Mouse (Mus musculus) urinary bladder, postnatal 10 days (tissue): Measurements from ENCODE around the gene Zbtb20.

Experiments used
- DNase-seq: peaks from one replicate; pipeline ENCODE4 v3.0.0; 2022; ENCODE audit warnings: low spot score

The Zbtb20 gene

DNA sequence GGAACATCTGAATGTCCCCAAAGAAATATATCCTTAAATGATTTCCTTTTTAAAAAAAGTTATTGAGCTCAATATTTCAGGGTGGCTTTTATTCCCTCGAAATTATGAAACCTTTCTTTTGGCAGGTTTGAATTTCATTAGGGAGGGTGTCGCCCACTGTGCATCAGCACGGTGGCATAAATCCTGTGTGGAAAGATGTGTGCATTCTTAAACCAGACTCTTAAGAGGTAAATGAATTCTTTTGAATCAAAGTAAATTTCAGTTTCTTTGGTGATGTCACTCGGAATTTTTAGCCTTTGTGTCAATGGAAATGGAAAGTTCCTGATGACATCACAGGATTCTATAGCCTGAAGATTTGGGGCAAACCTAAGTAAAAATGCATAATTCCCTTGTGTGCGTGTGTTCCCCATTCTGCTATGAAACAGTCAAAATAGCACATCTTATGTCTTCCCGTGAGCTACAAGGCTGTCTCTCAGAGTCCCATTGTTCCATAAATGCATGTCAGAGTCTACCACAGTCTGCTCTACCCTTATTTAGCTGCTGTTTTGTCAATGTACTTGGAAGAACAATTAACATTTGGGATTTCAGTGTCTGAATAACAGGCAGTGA, 318.1 kb downstream of the Zbtb20 start:
- no peak for DNase-seq

DNA sequence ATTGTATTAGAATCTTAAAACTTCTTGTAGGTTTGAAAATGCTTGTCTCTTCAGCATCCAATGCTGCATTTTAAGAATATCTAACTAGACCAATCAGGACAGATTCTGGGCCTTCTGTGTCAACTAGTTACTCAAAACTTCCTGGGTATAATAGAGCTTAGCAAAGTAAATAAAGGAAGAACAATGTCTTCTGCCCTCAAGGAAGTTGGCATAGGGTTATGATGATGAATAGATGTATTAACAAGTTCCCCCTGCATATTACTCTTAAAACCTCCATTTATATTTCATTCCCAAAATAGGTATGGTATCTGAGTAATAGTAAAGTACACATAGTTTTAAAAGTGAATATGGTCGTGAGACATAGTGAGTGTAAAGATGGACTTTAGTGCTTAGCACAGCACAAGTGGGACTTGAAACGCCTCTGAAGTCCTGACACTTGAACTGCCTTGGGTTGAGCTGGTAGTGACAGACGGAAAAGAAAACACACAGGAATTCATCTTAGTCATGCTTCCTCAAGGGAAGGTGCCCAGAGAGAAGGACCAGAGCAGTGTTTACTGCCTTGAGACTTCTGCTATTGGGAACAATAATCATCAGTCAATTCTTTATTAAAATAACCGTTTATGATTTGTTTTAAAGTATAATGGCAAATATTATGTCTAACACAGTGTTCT, 341.8 kb downstream of the Zbtb20 start:
- no peak for DNase-seq

- no peak for DNase-seq
These were observed 343.7 kb downstream of the Zbtb20 start for GRCm38 (mm10) chr16:43219367-43219766.

- DNase-seq: no peak
These were observed 345.6 kb downstream of the Zbtb20 start for GRCm38 (mm10) chr16:43221313-43221712.

GRCm38 (mm10) chr16:43230253-43230652, 354.6 kb downstream of the Zbtb20 start:
- DNase-seq: no peak

DNA sequence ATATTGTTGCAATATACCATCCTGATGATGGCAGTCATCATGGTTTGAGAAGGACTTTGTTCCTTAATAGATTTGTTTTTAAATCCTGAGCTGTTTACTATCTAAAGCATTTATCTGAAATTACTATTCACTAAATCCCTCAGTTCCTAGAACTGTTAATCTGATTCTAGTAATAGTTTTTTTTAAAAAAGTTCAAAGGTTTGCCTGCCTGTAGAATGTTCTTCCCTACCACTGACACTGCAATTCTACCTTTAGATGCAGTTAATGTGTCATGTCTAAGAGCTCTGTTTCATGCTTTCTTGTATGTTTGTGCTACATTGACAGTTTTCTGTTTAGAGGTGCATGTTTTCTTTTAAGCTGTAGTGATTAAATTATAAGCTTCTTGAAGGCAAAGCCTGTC, 358.6 kb downstream of the Zbtb20 start:
- DNase-seq: no peak

- DNase-seq: no peak
These were observed 359.6 kb downstream of the Zbtb20 start for GRCm38 (mm10) chr16:43235317-43235716.

- DNase-seq: no peak
These were observed 360.1 kb downstream of the Zbtb20 start for GRCm38 (mm10) chr16:43235721-43236159.

GRCm38 (mm10) chr16:43237551-43237950, 361.9 kb downstream of the Zbtb20 start:
- no peak for DNase-seq

DNA sequence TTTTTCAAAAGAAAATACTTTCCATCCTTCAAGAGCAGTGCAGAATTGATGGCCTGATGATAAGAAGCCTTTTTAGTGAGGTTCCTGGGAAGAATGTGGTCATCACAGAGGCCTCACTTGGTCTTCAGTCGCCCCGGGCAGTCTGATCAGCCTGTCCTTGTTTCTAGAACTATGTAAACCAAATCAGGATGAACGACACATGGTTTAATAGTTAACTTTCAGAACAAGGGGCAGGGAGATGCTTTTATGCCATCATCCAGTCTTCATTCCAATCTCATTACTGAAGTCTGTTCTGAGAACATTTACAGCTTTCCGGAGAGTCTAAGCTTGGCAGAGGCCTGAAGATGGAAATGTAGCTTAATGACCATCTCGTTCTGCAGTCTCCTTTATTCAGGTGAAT, 371.3 kb downstream of the Zbtb20 start:
- DNase-seq: no peak

- no peak for DNase-seq
These were observed 377.4 kb downstream of the Zbtb20 start for GRCm38 (mm10) chr16:43253077-43253476.

- no peak for DNase-seq
These were observed 378.1 kb downstream of the Zbtb20 start for GRCm38 (mm10) chr16:43253746-43254145.

DNA sequence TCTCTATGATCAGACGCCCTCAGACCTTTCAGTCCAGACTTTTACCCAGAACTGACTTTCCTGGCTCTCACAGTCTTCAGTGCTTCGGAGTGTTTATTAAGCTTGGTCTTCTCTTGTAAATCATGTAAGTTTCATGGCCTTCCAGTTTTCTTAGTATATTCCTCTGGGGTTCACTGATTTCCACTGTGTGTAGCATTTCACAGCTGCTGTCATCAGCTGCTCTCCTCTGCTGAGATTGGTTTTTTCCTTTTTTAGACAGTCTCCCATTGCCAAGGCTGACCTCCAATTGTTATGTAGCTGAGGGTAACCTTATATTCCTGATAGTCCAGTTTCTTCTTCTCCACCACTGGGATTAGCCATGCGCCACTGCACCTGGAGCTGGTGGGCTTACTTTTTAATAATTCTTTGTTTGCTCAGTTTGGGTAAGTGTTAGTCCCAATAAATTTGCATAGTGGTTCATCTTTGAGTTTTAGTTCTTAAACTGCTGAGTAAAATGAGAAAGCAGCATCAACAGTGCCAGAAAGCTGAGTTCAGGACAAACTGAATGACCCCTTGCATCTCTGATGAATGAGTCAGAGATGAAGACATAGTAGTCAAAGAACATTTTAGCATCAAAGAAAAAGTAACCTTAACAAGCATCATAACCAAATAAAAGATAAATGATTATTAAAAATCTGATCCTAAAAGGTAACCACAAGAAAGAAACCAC, 380.7 kb downstream of the Zbtb20 start:
- DNase-seq: no peak

DNA sequence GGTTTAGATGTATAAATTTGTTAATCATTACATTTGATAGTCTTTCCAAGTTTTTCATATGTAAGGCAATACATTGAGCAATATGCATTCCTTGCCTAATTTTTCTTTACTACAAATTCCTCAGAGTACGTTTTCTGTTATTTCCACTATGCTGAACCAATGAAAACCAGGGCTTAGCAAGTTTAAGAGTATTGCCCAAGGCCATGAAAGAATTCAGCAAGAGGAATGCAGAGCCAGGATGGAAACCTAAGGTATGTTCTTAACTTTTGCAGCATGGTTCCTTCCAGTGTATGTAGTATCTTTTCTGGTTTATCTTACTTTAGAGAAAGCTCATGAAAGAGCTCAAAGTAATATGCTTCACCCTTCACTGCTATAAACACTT, 381.2 kb downstream of the Zbtb20 start:
- no peak for DNase-seq

DNA sequence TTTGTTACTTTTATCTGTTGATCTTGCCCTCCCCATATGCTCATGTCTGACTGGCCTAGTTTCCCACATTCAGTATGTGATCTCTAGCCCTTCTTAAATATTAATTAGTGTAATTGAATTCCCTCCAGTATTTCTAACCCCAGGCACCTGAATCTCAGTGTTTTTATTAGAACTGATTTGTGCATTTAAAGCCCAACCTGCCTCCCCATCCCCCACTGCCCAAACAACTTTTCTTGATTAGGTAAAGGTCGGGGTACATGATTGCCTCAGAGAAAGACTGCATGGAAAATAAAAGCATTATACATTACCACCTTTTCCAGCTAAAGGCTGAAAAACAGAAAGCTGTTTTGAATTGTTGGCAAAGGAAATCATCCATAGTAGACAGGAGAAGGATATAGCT, 383.8 kb downstream of the Zbtb20 start:
- no peak for DNase-seq

DNA sequence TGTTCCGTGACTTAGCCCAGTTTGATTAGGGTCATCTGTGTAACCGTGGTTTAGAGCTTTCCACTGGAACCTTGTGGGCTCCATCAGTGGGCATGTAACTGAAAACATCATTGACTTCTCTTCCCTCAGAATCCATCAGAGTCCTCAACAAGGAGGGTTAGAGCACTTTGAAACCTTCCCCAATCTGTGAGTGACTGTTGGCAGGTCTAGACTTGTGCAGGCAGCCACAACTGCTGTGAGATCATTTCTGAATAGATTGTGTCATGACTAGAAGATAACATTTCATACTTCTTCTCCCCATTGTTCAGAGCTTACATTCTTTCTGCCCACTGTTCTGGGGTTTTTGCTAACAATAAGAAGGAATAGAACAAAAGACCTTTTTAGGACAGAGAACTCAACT, 385.2 kb downstream of the Zbtb20 start:
- no peak for DNase-seq

DNA sequence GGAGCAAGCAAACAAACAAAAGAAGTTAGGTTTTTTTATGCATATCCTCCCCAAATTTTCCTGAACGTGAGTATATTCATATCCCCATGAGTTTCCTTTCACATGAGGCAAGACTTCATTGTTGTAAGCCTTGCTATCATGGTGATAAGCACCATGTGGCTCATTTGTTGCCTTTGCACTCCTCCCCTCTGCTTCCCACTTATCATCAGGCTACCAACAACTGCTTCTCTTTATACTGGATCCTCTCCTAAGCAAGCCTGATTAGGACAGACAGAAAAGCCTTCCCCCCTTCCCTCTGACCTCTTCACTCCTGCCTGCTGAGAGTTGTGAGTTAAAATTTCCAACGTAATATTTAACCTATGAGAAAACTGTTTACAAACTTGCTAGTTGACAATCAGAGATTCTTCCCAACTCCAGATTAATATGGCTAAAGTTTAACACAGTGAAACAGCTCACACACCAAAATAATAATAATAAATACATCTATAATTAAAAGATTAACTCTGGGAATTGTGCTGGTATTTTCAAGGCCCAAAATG, 398.4 kb downstream of the Zbtb20 start:
- no peak for DNase-seq

DNA sequence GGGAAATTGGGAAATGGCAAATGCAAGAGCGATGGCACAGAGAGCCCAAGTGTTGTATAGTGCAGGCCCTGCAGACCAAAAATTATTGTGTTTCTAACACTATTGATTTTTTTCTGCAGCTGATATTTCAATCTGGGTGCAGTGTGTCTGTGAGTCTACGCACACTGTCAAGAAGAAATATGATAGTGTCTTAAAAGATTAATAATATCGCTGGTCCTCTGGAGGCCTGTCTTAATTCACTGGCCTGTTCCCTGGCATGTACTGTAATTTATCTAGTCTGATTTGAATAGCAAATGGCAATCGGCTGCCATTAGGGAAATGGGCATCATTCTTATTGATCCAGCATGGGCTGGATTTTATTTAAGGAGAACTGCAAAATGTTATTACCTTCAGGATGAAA, 401.1 kb downstream of the Zbtb20 start:
- DNase-seq: no peak

- no peak for DNase-seq
These were observed 410.6 kb downstream of the Zbtb20 start for GRCm38 (mm10) chr16:43286319-43286718.

- no peak for DNase-seq
These were observed 411.2 kb downstream of the Zbtb20 start for GRCm38 (mm10) chr16:43286783-43287383.

GRCm38 (mm10) chr16:43291423-43291822, 415.7 kb downstream of the Zbtb20 start:
- no peak for DNase-seq

- no peak for DNase-seq
These were observed 422.4 kb downstream of the Zbtb20 start for GRCm38 (mm10) chr16:43297953-43298596.
